Mouse (Mus musculus): ENCODE measurements at regions not wholly inside any gene's neighbourhood (a gene's known extent, or its start where the extent isn't known, plus 50 kb on each side); places are given as distances from the start of the nearest gene placed in this dataset.

GRCm38 (mm10) chr4:53292606-53293005 lies 132.9 kb upstream of the Abca1 start:
- Histone ChIP-seq H3K9ac (ENCODE audit: control insufficient read depth, low read depth, low read length, poor library complexity, severe bottlenecking) (no peak overlapping the region), H3K4me1 (ENCODE audit: control insufficient read depth in 1 of 2, insufficient read depth in 2 of 2, low read length in 2 of 2) (no peaks in the 10 kb centered on the region), H3K4me3 (ENCODE audit: control insufficient read depth in 1 of 2, insufficient read depth in 1 of 2, low read depth in 2 of 2, low read length in 2 of 2) (no peak overlapping the region), H3K27me3 (ENCODE audit: control insufficient read depth in 1 of 2, insufficient read depth in 2 of 2, low read length in 2 of 2) (no peaks in the 10 kb centered on the region; a peak in 1 of 4 replicates), H3K9me3 (replicated peaks; ENCODE audit: insufficient read depth, low read length) (no peaks in the 10 kb centered on the region), H3K36me3 (ENCODE audit: control insufficient read depth in 1 of 2, insufficient read depth in 2 of 2, low read length in 2 of 2) (no peaks in the 10 kb centered on the region), H3K27ac (ENCODE audit: control insufficient read depth, low read depth, low read length) (no peak overlapping the region), H3K79me2 (ENCODE audit: control insufficient read depth, insufficient read depth, low read length, poor library complexity) (no peaks in the 10 kb centered on the region)
- no peak for TF ChIP-seq ZMIZ1 (IDR thresholded peaks at IDR 0.05; ENCODE audit: low read depth, low read length)
- no peak for TF ChIP-seq MAFK (IDR thresholded peaks at IDR 0.05; ENCODE audit: borderline replicate concordance, low read depth, low read length)
- no peak for TF ChIP-seq MXI1 (IDR thresholded peaks at IDR 0.05; ENCODE audit: low read depth, low read length)
- no peak for TF ChIP-seq HCFC1 (IDR thresholded peaks at IDR 0.05; ENCODE audit: low read depth, low read length)
- TF ChIP-seq CTCF (IDR thresholded peaks at IDR 0.05 in 2 of 3, conservative IDR thresholded peaks at IDR 0.05 in 1 of 3; ENCODE audit: control insufficient read depth in 1 of 3, insufficient read depth in 1 of 3, low read depth in 2 of 3, low read length in 3 of 3, poor library complexity in 1 of 3, severe bottlenecking in 1 of 3) = no peak
- TF ChIP-seq TCF12 (IDR thresholded peaks at IDR 0.05; ENCODE audit: low read depth, low read length) = no peak
- no peak for DNase-seq (ENCODE audit: low read depth, low spot score)

GRCm38 (mm10) chr4:53277741-53278525 lies 118.2 kb upstream of the Abca1 start:
- Histone ChIP-seq H3K36me3 (ENCODE audit: control insufficient read depth in 1 of 2, insufficient read depth in 2 of 2, low read length in 2 of 2) (peaks cover 0 to 12% of the 10 kb centered on the region in 2 experiments; a peak in 2 of 4 replicates), H3K79me2 (ENCODE audit: control insufficient read depth, insufficient read depth, low read length, poor library complexity) (no peaks in the 10 kb centered on the region), H3K4me3 (ENCODE audit: control insufficient read depth in 1 of 2, insufficient read depth in 1 of 2, low read depth in 2 of 2, low read length in 2 of 2) (peak overlapping the region in 1 of 2 experiments; percentile 12; a peak in 2 of 4 replicates), H3K4me1 (ENCODE audit: control insufficient read depth in 1 of 2, insufficient read depth in 2 of 2, low read length in 2 of 2) (peaks cover 4 to 18% of the 10 kb centered on the region in 2 experiments), H3K9me3 (replicated peaks; ENCODE audit: insufficient read depth, low read length) (no peaks in the 10 kb centered on the region), H3K27ac (ENCODE audit: control insufficient read depth, low read depth, low read length) (peak overlapping the region; percentile 75), H3K9ac (ENCODE audit: control insufficient read depth, low read depth, low read length, poor library complexity, severe bottlenecking) (peak overlapping the region; percentile 9; the same call in 1 of the 2 replicates), H3K27me3 (ENCODE audit: control insufficient read depth in 1 of 2, insufficient read depth in 2 of 2, low read length in 2 of 2) (no peaks in the 10 kb centered on the region)
- DNase-seq (ENCODE audit: low read depth, low spot score) = peak; percentile 98
- TF ChIP-seq MAX (IDR thresholded peaks at IDR 0.05; ENCODE audit: low read length) = no peak
- peak; percentile 56 for TF ChIP-seq TAL1 (IDR thresholded peaks at IDR 0.05; ENCODE audit: low read length)
- TF ChIP-seq POLR2AphosphoS5 (IDR thresholded peaks at IDR 0.05; ENCODE audit: borderline replicate concordance, low read depth, low read length) = no peak
- peak; percentile 86 for TF ChIP-seq GATA1 (IDR thresholded peaks at IDR 0.05; ENCODE audit: low read depth, low read length)
- TF ChIP-seq HCFC1 (IDR thresholded peaks at IDR 0.05; ENCODE audit: low read depth, low read length) = peak; percentile 19; the same call in 1 of the 2 replicates
- no peak for TF ChIP-seq GABPA (IDR thresholded peaks at IDR 0.05; ENCODE audit: low read depth, low read length)
- TF ChIP-seq UBTF (IDR thresholded peaks at IDR 0.05; ENCODE audit: borderline replicate concordance, insufficient read depth, low read depth, low read length) = no peak
- no peak for TF ChIP-seq ZKSCAN1 (IDR thresholded peaks at IDR 0.05; ENCODE audit: low read depth, low read length)
- TF ChIP-seq SIN3A (IDR thresholded peaks at IDR 0.05; ENCODE audit: low read length) = peak; percentile 77
- no peak for TF ChIP-seq E2F4 (IDR thresholded peaks at IDR 0.05; ENCODE audit: borderline replicate concordance, low read depth, low read length)
- TF ChIP-seq ZC3H11A (IDR thresholded peaks at IDR 0.05; ENCODE audit: low read depth, low read length) = no peak
- TF ChIP-seq SMC3 (IDR thresholded peaks at IDR 0.05; ENCODE audit: low read depth, low read length) = no peak; the same call in 1 of the 2 replicates
- no peak for TF ChIP-seq MEF2A (IDR thresholded peaks at IDR 0.05; ENCODE audit: extremely low read depth, insufficient replicate concordance, low read depth, low read length, poor library complexity, severe bottlenecking)
- TF ChIP-seq USF1 (IDR thresholded peaks at IDR 0.05; ENCODE audit: low read depth, low read length) = peak; percentile 34; the same call in 1 of the 2 replicates
- no peak for TF ChIP-seq MYB (IDR thresholded peaks at IDR 0.05; ENCODE audit: low read depth, low read length)
- no peak for TF ChIP-seq ELF1 (IDR thresholded peaks at IDR 0.05; ENCODE audit: low read depth, low read length)
- peak; percentile 92 for TF ChIP-seq RCOR1 (IDR thresholded peaks at IDR 0.05; ENCODE audit: low read depth, low read length)
- no peak for TF ChIP-seq RAD21 (IDR thresholded peaks at IDR 0.05; ENCODE audit: low read depth, low read length)
- no peak for TF ChIP-seq POLR2AphosphoS2 (IDR thresholded peaks at IDR 0.05; ENCODE audit: low read length)
- TF ChIP-seq KAT2A (conservative IDR thresholded peaks at IDR 0.05; ENCODE audit: low read depth, low read length) = no peak
- peak; percentile 92 for TF ChIP-seq ETS1 (IDR thresholded peaks at IDR 0.05; ENCODE audit: low read depth, low read length)
- TF ChIP-seq NRF1 (IDR thresholded peaks at IDR 0.05; ENCODE audit: insufficient read depth, low read depth, low read length, poor library complexity, severe bottlenecking) = no peak
- no peak for TF ChIP-seq NELFE (IDR thresholded peaks at IDR 0.05; ENCODE audit: low read depth, low read length)
- no peak; the same call in 1 of the 2 replicates for TF ChIP-seq MXI1 (IDR thresholded peaks at IDR 0.05; ENCODE audit: low read depth, low read length)
- TF ChIP-seq USF2 (IDR thresholded peaks at IDR 0.05; ENCODE audit: borderline replicate concordance in 1 of 2, insufficient read depth in 1 of 2, low read depth in 1 of 2, low read length in 2 of 2) = no peak
